In the genomic region with DNA sequence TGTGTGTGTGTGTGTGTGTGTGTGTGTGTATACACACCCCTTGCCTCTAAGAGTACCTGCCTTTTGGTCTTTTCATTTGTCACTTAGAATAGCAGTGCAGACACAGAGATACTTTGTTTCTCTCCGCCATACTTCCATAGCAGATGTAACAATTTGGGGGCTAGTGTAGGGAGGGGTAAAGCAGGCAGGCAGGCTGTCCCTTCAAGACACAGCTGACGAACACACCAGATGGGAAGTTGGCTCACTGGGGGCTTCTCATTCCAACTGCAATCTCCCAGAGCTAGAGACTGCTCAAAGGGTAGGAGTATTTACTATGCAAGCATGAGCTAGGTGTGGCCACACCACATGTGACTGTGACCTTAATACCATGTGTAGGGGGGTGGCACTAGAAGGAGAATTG, we compare ENCODE assay signal across 39 mouse cellular contexts. TPM values are rescaled to one million over a fixed set of nuclear protein-coding genes. Genes with fewer than 3 reads are reported as not detected.
DNase-seq lines count a peak whose midpoint lies in the region; ATAC-seq lines count a peak whose summit lies in the region.
"Had no signal": no experiment of that assay in that cellular context is flagged by ENCODE, and none has a peak within 500 bp of the region (broad histone marks: within the 10 kb centered on the region; RNA-seq: fewer than 3 reads in every experiment).

No protein-coding gene starts in this region.

- no peak overlapping the region for H3K4me3 ChIP-seq in forebrain, embryonic 14.5 days (ENCODE audit: low read depth, low read length)
- H3K4me3 ChIP-seq in forebrain, embryonic 12.5 days (replicated peaks), result no peak overlapping the region
- H3K4me3 ChIP-seq: embryonic facial prominence, embryonic 12.5 days; heart, embryonic 13.5 days; midbrain, embryonic 10.5 days; midbrain, embryonic 15.5 days; stomach, embryonic 15.5 days had no signal

- 0 out of 2 replicates have a peak, but pooled peaks cover 5% of the 10 kb centered on the region for H3K27me3 ChIP-seq in forebrain, embryonic 14.5 days (replicated peaks; ENCODE audit: control insufficient read depth, insufficient read depth, low read length)
- H3K27me3 ChIP-seq in forebrain, embryonic 12.5 days, result peaks cover 39% of the 10 kb centered on the region

- no peak overlapping the region for H3K9ac ChIP-seq in forebrain, embryonic 14.5 days (ENCODE audit: low read length)
- no peak overlapping the region for H3K9ac ChIP-seq in forebrain, embryonic 12.5 days
- H3K9ac ChIP-seq: embryonic facial prominence, embryonic 12.5 days; heart, embryonic 13.5 days; hindbrain, embryonic 14.5 days; liver, embryonic 14.5 days; midbrain, embryonic 15.5 days; stomach, embryonic 15.5 days had no signal

- intact Hi-C loops in gastrocnemius, postnatal 14 days (cut with DNase I; ENCODE audit: low total_unique reads), result no loop called here

- 58% methylated on average over 2 of the region's 2 CpGs for WGBS in forebrain, embryonic 14.5 days
- 81% methylated on average over 2 of the region's 2 CpGs for WGBS in forebrain, embryonic 12.5 days

- H3K9me3 ChIP-seq in forebrain, embryonic 14.5 days (replicated peaks; ENCODE audit: control insufficient read depth, low read length), result no peaks in the 10 kb centered on the region
- H3K9me3 ChIP-seq in forebrain, embryonic 12.5 days, result no peaks in the 10 kb centered on the region
- H3K9me3 ChIP-seq: embryonic facial prominence, embryonic 12.5 days; G1E; heart, embryonic 13.5 days; midbrain, embryonic 10.5 days; midbrain, embryonic 15.5 days; stomach, embryonic 15.5 days had no signal

- H3K4me1 ChIP-seq in forebrain, embryonic 14.5 days (ENCODE audit: control insufficient read depth, insufficient read depth, low read length), result peaks cover 10% of the 10 kb centered on the region
- H3K4me1 ChIP-seq in forebrain, embryonic 12.5 days, result peaks cover 6% of the 10 kb centered on the region

- H3K27ac ChIP-seq in forebrain, embryonic 14.5 days (ENCODE audit: low read depth, low read length), result no peak overlapping the region; the same call in 1 of the 2 replicates
- H3K27ac ChIP-seq in forebrain, embryonic 12.5 days, result no peak overlapping the region
- H3K27ac ChIP-seq: embryonic facial prominence, embryonic 12.5 days; heart, embryonic 13.5 days; hindbrain, embryonic 14.5 days; liver, embryonic 14.5 days; midbrain, embryonic 10.5 days; midbrain, embryonic 15.5 days; stomach, embryonic 15.5 days had no signal

- no peaks in the 10 kb centered on the region for H3K36me3 ChIP-seq in forebrain, embryonic 14.5 days (ENCODE audit: control insufficient read depth, insufficient read depth, low read length)
- no peaks in the 10 kb centered on the region for H3K36me3 ChIP-seq in forebrain, embryonic 12.5 days (replicated peaks)
- H3K36me3 ChIP-seq: embryonic facial prominence, embryonic 12.5 days; G1E; heart, embryonic 13.5 days; midbrain, embryonic 10.5 days; midbrain, embryonic 15.5 days; stomach, embryonic 15.5 days had no signal

- peak; percentile 60 for ATAC-seq in forebrain, embryonic 14.5 days
- ATAC-seq in forebrain, embryonic 12.5 days (ENCODE audit: low FRiP score), result no peak
- ATAC-seq: intestine, postnatal 0 days; midbrain, embryonic 15.5 days had no signal

- H3K4me2 ChIP-seq in forebrain, embryonic 14.5 days (ENCODE audit: low read length), result no peak overlapping the region
- H3K4me2 ChIP-seq in forebrain, embryonic 12.5 days, result no peak overlapping the region
- H3K4me2 ChIP-seq: embryonic facial prominence, embryonic 12.5 days; heart, embryonic 13.5 days; hindbrain, embryonic 14.5 days; midbrain, embryonic 15.5 days; stomach, embryonic 15.5 days had no signal

- DNase-seq in forebrain, embryonic 14.5 days (ENCODE audit: low spot score), result peak; percentile 67
- DNase-seq in layer of hippocampus, adult 9-11 months, result peak; percentile 65
- no peak for DNase-seq in layer of hippocampus, postnatal 25 days (ENCODE audit: extremely low spot score in 1 of 2, low spot score in 1 of 2)
- peak; percentile 22 for DNase-seq in testis, postnatal 14 days (ENCODE audit: low spot score)
- no peak for DNase-seq in testis, postnatal 10 days (ENCODE audit: low spot score)
- no peak for DNase-seq in gastrocnemius, postnatal 14 days
- DNase-seq: adrenal gland, adult 8-10 months; cerebellum, adult 11 months; cerebellum, adult 9-10 months; embryo, embryonic 11 days; heart, postnatal 10 days; kidney, adult 9 months; kidney, postnatal 25 days; liver; lung, adult 2 months; thymus, postnatal 4 days had no signal

RNA-seq across cellular contexts. Expression of a gene that starts 13.4 kb away (rescaled TPM):
- polyA plus RNA-seq in forebrain, embryonic 14.5 days (2014; fragmentation: Nextera tagmentation; extraction: Ambion mirVana), result 7.4 and 8.2 TPM in 2 replicates
- 2.7 and 4.8 TPM in 2 replicates for polyA plus RNA-seq in forebrain, embryonic 12.5 days (2016; fragmentation: Nextera tagmentation; extraction: Ambion mirVana)
- 1 to 10 TPM in 1 of 2 experiments, under 1 TPM in 1; 0.66 to 1.6 TPM for total RNA-seq in layer of hippocampus, postnatal 25 days (2021)
- total RNA-seq in gastrocnemius, postnatal 14 days (2021), result 1 to 10 TPM; 1.1 to 1.2 TPM
- polyA plus RNA-seq: G1E had no signal

RNA-seq across cellular contexts. Expression of a gene that starts 21.7 kb away (rescaled TPM):
- polyA plus RNA-seq in forebrain, embryonic 14.5 days (2014; fragmentation: Nextera tagmentation; extraction: Ambion mirVana), result not detected in 2 replicates
- not detected in 2 replicates for polyA plus RNA-seq in forebrain, embryonic 12.5 days (2016; fragmentation: Nextera tagmentation; extraction: Ambion mirVana)
- not detected for total RNA-seq in layer of hippocampus, postnatal 25 days (2021)
- not detected for total RNA-seq in gastrocnemius, postnatal 14 days (2021)
- total RNA-seq: adrenal gland, adult 8-10 months; adrenal gland, postnatal 4 days; G1E; gastrocnemius, adult 8-10 months; heart, adult 8-10 months; heart, postnatal 10 days; hematopoietic stem cell, adult 5-6 weeks; layer of hippocampus, postnatal 36 days; left cerebral cortex, postnatal 10 days; megakaryocyte progenitor cell, adult 5-6 weeks; neutrophil, adult 5-6 weeks had no signal
- polyA plus RNA-seq: embryonic facial prominence, embryonic 12.5 days; G1E; gonadal fat pad, adult 2 months; heart, embryonic 13.5 days; hindbrain, embryonic 14.5 days; intestine, postnatal 0 days; limb, embryonic 11.5 days; liver, embryonic 14.5 days; lung, adult 2 months; midbrain, embryonic 10.5 days; midbrain, embryonic 15.5 days; neural tube, embryonic 11.5 days; small intestine, adult 2 months; stomach, embryonic 15.5 days; thymus, postnatal 0 days had no signal

RNA-seq across cellular contexts. Expression of a gene that starts 34.1 kb away (rescaled TPM):
- polyA plus RNA-seq in forebrain, embryonic 14.5 days (2014; fragmentation: Nextera tagmentation; extraction: Ambion mirVana), result 69.6 and 95.3 TPM in 2 replicates
- 138 and 144 TPM in 2 replicates for polyA plus RNA-seq in forebrain, embryonic 12.5 days (2016; fragmentation: Nextera tagmentation; extraction: Ambion mirVana)
- 10 to 100 TPM; 50.2 to 56.1 TPM for total RNA-seq in layer of hippocampus, postnatal 25 days (2021)
- total RNA-seq in gastrocnemius, postnatal 14 days (2021), result 10 to 100 TPM; 12.3 TPM

Comparison
In these comparisons a context has a peak if more than half of its experiments do, and no peak if none do; other contexts are left out.
1. DNase-seq: peak in forebrain, embryonic 14.5 days (single experiment), layer of hippocampus, adult 9-11 months (single experiment) and testis, postnatal 14 days (single experiment); none in layer of hippocampus, postnatal 25 days (0 of 2), testis, postnatal 10 days (single experiment) and gastrocnemius, postnatal 14 days (single experiment).